Mouse (Mus musculus): ENCODE measurements around the gene Oxsm.

DNA sequence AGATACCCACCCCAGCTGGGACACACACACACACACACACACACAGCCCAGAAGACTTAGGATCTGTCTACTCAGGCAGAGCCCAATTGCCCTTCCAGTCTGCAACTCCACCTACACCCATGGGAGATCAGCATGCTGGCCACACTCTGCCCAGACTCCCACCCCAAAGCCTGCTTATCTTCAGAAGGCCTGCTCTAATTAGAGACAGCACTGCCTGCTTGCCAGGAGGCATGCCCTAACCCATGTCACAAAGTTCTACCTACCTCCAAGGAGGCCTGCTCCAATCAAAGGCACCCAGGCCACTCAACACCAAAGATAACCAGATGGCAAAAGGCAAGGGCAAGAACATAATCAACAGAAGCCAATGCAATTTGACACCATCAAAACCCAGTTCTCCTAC lies 41.9 kb downstream of the Oxsm start:
- TF ChIP-seq CTCF (IDR thresholded peaks at IDR 0.05; ENCODE audit: insufficient read depth, low read depth, low read length), result no peak
- no peak for TF ChIP-seq POLR2A (IDR thresholded peaks at IDR 0.05; ENCODE audit: insufficient read depth, low read depth, low read length)

Measured in olfactory bulb, adult 2 months (tissue).